Mouse (Mus musculus): Measurements from ENCODE around the gene Ltbp3. TPM values are rescaled to one million over a fixed set of nuclear protein-coding genes. Genes with fewer than 3 reads are reported as not detected.
A peak's percentile ranks its signal among the peaks of the same experiment; 100 is the strongest.

Ltbp3 gene
- polyA plus RNA-seq, 1 experiment from 2014 or later: 14.0 TPM

- H3K36me3 ChIP-seq (ENCODE audit: control insufficient read depth, insufficient read depth, low read length): no peaks in the 10 kb centered on the region; the same call in 1 of the 2 replicates
- H3K9ac ChIP-seq (ENCODE audit: low read depth, low read length): peak within 1 kb of the TSS; percentile 95
- peaks cover 46% of the 10 kb centered on the region for H3K4me1 ChIP-seq (ENCODE audit: control insufficient read depth, insufficient read depth, low read length)
- H3K4me2 ChIP-seq (ENCODE audit: low read depth, low read length): peak within 1 kb of the TSS; percentile 93
- ATAC-seq: peak; percentile 65
- H3K4me3 ChIP-seq (ENCODE audit: low read length): peak within 1 kb of the TSS; percentile 91
- no peaks in the 10 kb centered on the region for H3K9me3 ChIP-seq (ENCODE audit: control insufficient read depth, low read length)
- peak within 1 kb of the TSS; percentile 82 for H3K27ac ChIP-seq (ENCODE audit: low read length)
- H3K27me3 ChIP-seq (replicated peaks; ENCODE audit: control insufficient read depth, insufficient read depth, low read length): no peaks in the 10 kb centered on the region
- WGBS: under 1% methylated on average over 37 of the region's 37 CpGs
Observed at GRCm38 (mm10) chr19:5729444-5729815, 11.3 kb upstream of the Ltbp3 start, which contains the start of gene Fam89b. TSS of gene Fam89b (minus strand) at chr19:5729653.

DNA sequence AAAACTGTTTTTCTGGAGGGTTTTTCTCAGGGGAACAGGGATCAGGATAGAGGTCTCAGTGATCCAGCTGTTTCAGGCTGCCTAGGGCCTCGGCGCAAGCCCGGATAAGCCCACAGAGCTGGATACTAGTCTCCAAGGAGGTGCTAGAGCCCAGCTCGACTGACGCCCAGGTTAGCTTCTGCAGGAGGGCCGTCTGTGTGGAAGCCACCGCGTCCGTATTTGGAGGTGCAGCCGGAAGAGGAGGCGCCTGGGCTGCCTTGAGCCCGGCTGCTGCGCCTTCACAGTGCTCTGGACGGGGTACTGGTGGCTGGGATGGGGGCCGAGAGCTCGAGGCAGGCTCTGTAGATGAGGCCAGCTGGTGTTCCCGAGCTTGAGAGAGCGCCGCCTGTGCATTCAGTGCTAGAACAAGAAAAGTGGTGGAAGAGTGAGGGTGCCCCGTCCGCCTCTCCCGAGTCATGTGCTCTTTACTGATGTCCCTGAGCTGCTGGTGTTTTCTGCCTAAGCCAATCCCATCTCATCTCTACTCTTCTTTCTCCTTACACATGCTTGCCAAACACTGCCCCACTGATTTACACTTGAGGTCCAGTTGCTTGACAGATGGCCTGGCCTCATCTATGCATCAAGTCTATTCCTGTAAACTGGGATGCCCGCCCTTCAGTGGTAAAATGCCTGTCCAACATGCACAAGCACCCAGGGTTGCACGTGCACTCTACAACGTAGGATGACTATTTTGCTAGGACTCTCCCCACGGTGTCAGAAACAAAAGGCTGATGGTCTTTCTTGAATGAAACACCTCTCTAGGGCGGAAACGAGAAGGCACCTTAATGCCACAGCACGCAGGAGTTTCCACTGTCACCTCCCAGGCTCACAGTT lies 10.2 kb upstream of the Ltbp3 start:
- Histone ChIP-seq H3K36me3 (ENCODE audit: control insufficient read depth, insufficient read depth, low read length) (no peaks in the 10 kb centered on the region; the same call in 1 of the 2 replicates), H3K9ac (ENCODE audit: low read depth, low read length) (peak overlapping the region; percentile 78), H3K9me3 (ENCODE audit: control insufficient read depth, low read length) (no peaks in the 10 kb centered on the region), H3K27ac (ENCODE audit: low read length) (no peak overlapping the region), H3K4me3 (ENCODE audit: low read length) (peak overlapping the region; percentile 77), H3K4me1 (ENCODE audit: control insufficient read depth, insufficient read depth, low read length) (peaks cover 35% of the 10 kb centered on the region), H3K4me2 (ENCODE audit: low read depth, low read length) (peak overlapping the region; percentile 96), H3K27me3 (replicated peaks; ENCODE audit: control insufficient read depth, insufficient read depth, low read length) (no peaks in the 10 kb centered on the region)
- whole genome bisulfite sequencing: 72% methylated on average over 29 of the region's 29 CpGs
- ATAC-seq: no peak

DNA sequence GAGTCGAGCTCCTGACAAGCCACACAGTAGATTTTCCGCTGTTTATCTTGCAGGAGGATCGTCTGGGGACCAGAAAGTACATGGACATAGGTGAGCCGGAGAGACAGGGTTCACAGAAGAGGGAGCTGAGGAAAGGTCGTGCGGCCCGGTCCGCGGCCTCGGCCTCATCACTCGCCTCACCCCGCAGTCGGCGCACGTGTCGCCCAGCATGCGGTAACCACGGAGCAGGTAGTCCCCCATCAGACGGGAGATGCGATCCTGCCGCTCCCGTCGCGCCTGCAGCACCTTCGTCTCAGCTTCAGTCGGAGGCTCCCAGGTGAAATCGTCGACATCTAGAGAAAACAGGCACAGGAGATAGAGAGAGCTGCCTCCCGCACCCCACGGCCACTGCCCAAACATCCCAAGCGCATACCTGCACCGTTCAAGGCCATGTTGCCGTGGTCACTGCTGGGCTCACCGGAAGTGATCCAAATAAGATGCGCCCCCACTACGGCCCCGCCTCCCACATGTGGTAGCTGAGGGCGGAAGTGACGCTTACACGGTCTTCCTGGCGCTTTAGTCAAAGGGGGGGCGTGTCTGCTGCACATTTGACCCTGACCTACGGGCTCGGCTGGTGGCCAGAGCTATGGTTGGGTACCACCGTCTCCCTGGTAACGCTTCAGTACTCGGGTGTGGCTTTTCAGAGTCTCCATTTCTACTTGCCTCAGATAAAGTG lies 9.3 kb upstream of the Ltbp3 start:
- peak overlapping the region; percentile 77 for H3K4me3 ChIP-seq (ENCODE audit: low read length)
- ATAC-seq: peak; percentile 80
- H3K4me2 ChIP-seq (ENCODE audit: low read depth, low read length): peak overlapping the region; percentile 96
- H3K27me3 ChIP-seq (replicated peaks; ENCODE audit: control insufficient read depth, insufficient read depth, low read length): no peaks in the 10 kb centered on the region; the same call in 1 of the 2 replicates
- WGBS: under 1% methylated on average over 47 of the region's 47 CpGs
- H3K27ac ChIP-seq (ENCODE audit: low read length): peak overlapping the region; percentile 31; the same call in 1 of the 2 replicates
- H3K9ac ChIP-seq (ENCODE audit: low read depth, low read length): peak overlapping the region; percentile 78
- H3K36me3 ChIP-seq (ENCODE audit: control insufficient read depth, insufficient read depth, low read length): no peaks in the 10 kb centered on the region; the same call in 1 of the 2 replicates
- H3K4me1 ChIP-seq (ENCODE audit: control insufficient read depth, insufficient read depth, low read length): peaks cover 34% of the 10 kb centered on the region
- H3K9me3 ChIP-seq (ENCODE audit: control insufficient read depth, low read length): no peaks in the 10 kb centered on the region

- no peaks in the 10 kb centered on the region; the same call in 1 of the 2 replicates for H3K36me3 ChIP-seq (ENCODE audit: control insufficient read depth, insufficient read depth, low read length)
- peaks cover 14% of the 10 kb centered on the region for H3K4me1 ChIP-seq (ENCODE audit: control insufficient read depth, insufficient read depth, low read length)
- no peaks in the 10 kb centered on the region for H3K9me3 ChIP-seq (ENCODE audit: control insufficient read depth, low read length)
- H3K27ac ChIP-seq (ENCODE audit: low read length): no peak overlapping the region
- ATAC-seq: no peak
- no peak overlapping the region for H3K9ac ChIP-seq (ENCODE audit: low read depth, low read length)
- no peak overlapping the region for H3K4me2 ChIP-seq (ENCODE audit: low read depth, low read length)
- no peaks in the 10 kb centered on the region; the same call in 1 of the 2 replicates for H3K27me3 ChIP-seq (replicated peaks; ENCODE audit: control insufficient read depth, insufficient read depth, low read length)
- H3K4me3 ChIP-seq (ENCODE audit: low read length): no peak overlapping the region
- 76% methylated on average over 9 of the region's 9 CpGs for WGBS
Observed at GRCm38 (mm10) chr19:5734325-5734724, 6.4 kb upstream of the Ltbp3 start.

DNA sequence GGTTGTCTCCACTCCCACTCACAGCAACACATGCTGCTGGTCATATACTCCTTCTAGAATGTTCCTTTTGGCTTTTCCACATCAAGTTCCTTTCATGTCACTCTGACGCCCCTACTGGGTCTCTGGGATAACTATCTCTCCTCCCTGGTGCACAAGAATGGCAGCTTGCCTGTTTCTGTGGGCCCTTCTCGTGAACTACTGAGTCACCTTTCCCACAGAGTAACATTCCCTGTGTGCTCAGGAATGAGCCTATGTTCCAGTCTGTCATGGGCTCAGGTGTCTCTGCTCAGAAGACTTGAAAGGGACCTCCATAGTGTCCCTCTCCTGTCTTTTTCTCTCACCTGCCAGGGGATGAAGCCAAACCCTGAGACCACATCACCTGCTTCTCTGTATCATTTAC lies 1.3 kb upstream of the Ltbp3 start:
- Histone ChIP-seq H3K4me3 (ENCODE audit: low read length) (no peak overlapping the region), H3K27me3 (replicated peaks; ENCODE audit: control insufficient read depth, insufficient read depth, low read length) (peaks cover 5% of the 10 kb centered on the region; the same call in 1 of the 2 replicates), H3K4me2 (ENCODE audit: low read depth, low read length) (no peak overlapping the region), H3K4me1 (ENCODE audit: control insufficient read depth, insufficient read depth, low read length) (peaks cover 28% of the 10 kb centered on the region), H3K27ac (ENCODE audit: low read length) (no peak overlapping the region), H3K9me3 (ENCODE audit: control insufficient read depth, low read length) (no peaks in the 10 kb centered on the region), H3K36me3 (ENCODE audit: control insufficient read depth, insufficient read depth, low read length) (no peaks in the 10 kb centered on the region), H3K9ac (ENCODE audit: low read depth, low read length) (no peak overlapping the region)
- 63% methylated on average over 2 of the region's 2 CpGs for WGBS
- no peak for ATAC-seq

DNA sequence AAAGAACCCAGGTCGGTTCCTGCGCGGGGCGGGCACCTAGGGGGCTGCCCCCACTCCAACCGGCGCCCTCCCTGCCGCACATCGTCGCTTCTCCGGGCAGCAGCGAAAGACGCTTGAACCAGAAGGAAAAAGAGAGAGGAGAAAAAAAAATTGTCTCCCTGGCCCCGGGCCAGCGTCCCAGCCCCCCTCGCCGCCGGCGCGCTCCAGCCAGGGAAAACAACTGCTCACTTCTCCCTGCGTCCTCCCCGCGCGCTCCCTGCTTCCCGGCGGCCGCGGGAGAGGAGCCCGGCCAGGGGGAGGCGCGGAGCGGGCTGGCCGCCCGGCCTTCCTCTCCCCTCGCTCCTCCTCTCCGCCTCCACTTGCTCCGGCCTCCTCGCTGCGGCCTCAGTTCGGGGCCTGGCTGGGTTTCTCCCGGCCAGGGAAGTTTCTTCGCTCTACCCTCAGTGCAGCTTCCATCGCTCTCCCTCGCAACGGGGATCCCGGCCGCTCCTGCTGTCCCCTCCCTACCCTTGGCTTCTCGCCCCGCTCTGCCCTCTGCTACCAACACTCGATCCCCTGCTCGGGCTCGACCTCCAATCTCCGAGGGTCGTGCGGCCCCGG lies 1.0 kb downstream of the Ltbp3 start:
- Histone ChIP-seq H3K36me3 (ENCODE audit: control insufficient read depth, insufficient read depth, low read length) (no peaks in the 10 kb centered on the region), H3K27ac (ENCODE audit: low read length) (peak overlapping the region; percentile 92), H3K9ac (ENCODE audit: low read depth, low read length) (peak overlapping the region; percentile 88), H3K27me3 (replicated peaks; ENCODE audit: control insufficient read depth, insufficient read depth, low read length) (peaks cover 5% of the 10 kb centered on the region; the same call in 1 of the 2 replicates), H3K9me3 (ENCODE audit: control insufficient read depth, low read length) (no peaks in the 10 kb centered on the region), H3K4me1 (ENCODE audit: control insufficient read depth, insufficient read depth, low read length) (peaks cover 38% of the 10 kb centered on the region), H3K4me3 (ENCODE audit: low read length) (peak overlapping the region; percentile 78), H3K4me2 (ENCODE audit: low read depth, low read length) (peak overlapping the region; percentile 97)
- peak; percentile 78 for ATAC-seq
- WGBS: 1% methylated on average over 52 of the region's 55 CpGs

- 3% methylated on average over 32 of the region's 32 CpGs for whole genome bisulfite sequencing
Observed at GRCm38 (mm10) chr19:5742241-5742641, 1.5 kb downstream of the Ltbp3 start.

GRCm38 (mm10) chr19:5743576-5743975 lies 2.9 kb downstream of the Ltbp3 start:
- WGBS: 46% methylated on average over 5 of the region's 5 CpGs
- no peak for ATAC-seq
- peaks cover 5% of the 10 kb centered on the region; the same call in 1 of the 2 replicates for H3K27me3 ChIP-seq (replicated peaks; ENCODE audit: control insufficient read depth, insufficient read depth, low read length)
- no peak overlapping the region for H3K4me3 ChIP-seq (ENCODE audit: low read length)
- peak overlapping the region; percentile 97 for H3K4me2 ChIP-seq (ENCODE audit: low read depth, low read length)
- H3K36me3 ChIP-seq (ENCODE audit: control insufficient read depth, insufficient read depth, low read length): no peaks in the 10 kb centered on the region
- H3K9ac ChIP-seq (ENCODE audit: low read depth, low read length): no peak overlapping the region
- peaks cover 38% of the 10 kb centered on the region for H3K4me1 ChIP-seq (ENCODE audit: control insufficient read depth, insufficient read depth, low read length)
- no peaks in the 10 kb centered on the region for H3K9me3 ChIP-seq (ENCODE audit: control insufficient read depth, low read length)
- no peak overlapping the region for H3K27ac ChIP-seq (ENCODE audit: low read length)

More at GRCm38 (mm10) chr19:5742241-5742641, 1.5 kb downstream of the Ltbp3 start:
- H3K9me3 ChIP-seq (ENCODE audit: control insufficient read depth, low read length): no peaks in the 10 kb centered on the region
- peak overlapping the region; percentile 92 for H3K27ac ChIP-seq (ENCODE audit: low read length)
- H3K4me2 ChIP-seq (ENCODE audit: low read depth, low read length): peak overlapping the region; percentile 97
- no peaks in the 10 kb centered on the region for H3K36me3 ChIP-seq (ENCODE audit: control insufficient read depth, insufficient read depth, low read length)
- peak overlapping the region; percentile 88 for H3K9ac ChIP-seq (ENCODE audit: low read depth, low read length)
- H3K4me3 ChIP-seq (ENCODE audit: low read length): peak overlapping the region; percentile 78
- peak; percentile 16; the same call in 1 of the 2 replicates for ATAC-seq
- H3K27me3 ChIP-seq (replicated peaks; ENCODE audit: control insufficient read depth, insufficient read depth, low read length): peaks cover 5% of the 10 kb centered on the region; the same call in 1 of the 2 replicates
- peaks cover 38% of the 10 kb centered on the region for H3K4me1 ChIP-seq (ENCODE audit: control insufficient read depth, insufficient read depth, low read length)

All from intestine, embryonic 16.5 days (tissue).